Mouse (Mus musculus): ENCODE data around the gene Gna11. TPM values are rescaled to one million over a fixed set of nuclear protein-coding genes. Genes with fewer than 3 reads are reported as not detected.
A peak's percentile ranks its signal among the peaks of the same experiment; 100 is the strongest.

Gna11 gene
- polyA plus RNA-seq, 1 experiment from 2014 or later = 77.1 TPM

GRCm38 (mm10) chr10:81488081-81488480, 56.9 kb downstream of the Gna11 start:
- H3K9ac ChIP-seq (replicated peaks) = no peak overlapping the region
- H3K4me3 ChIP-seq (replicated peaks) = no peak overlapping the region
- peaks cover 73% of the 10 kb centered on the region for H3K36me3 ChIP-seq
- ATAC-seq = no peak
- H3K4me2 ChIP-seq (replicated peaks) = no peak overlapping the region
- H3K9me3 ChIP-seq = no peaks in the 10 kb centered on the region
- H3K4me1 ChIP-seq (replicated peaks) = peaks cover 17% of the 10 kb centered on the region
- H3K27ac ChIP-seq = no peak overlapping the region
- H3K27me3 ChIP-seq = no peaks in the 10 kb centered on the region
- WGBS = 87% methylated on average over 11 of the region's 11 CpGs

GRCm38 (mm10) chr10:81486496-81486895, 58.5 kb downstream of the Gna11 start:
- H3K27me3 ChIP-seq = 0 out of 2 replicates have a peak, but pooled peaks cover 2% of the 10 kb centered on the region
- H3K4me2 ChIP-seq (replicated peaks) = no peak overlapping the region
- no peak overlapping the region for H3K4me3 ChIP-seq (replicated peaks)
- H3K36me3 ChIP-seq = peaks cover 57% of the 10 kb centered on the region
- no peak overlapping the region for H3K27ac ChIP-seq
- no peak for ATAC-seq
- no peaks in the 10 kb centered on the region for H3K9me3 ChIP-seq
- H3K4me1 ChIP-seq (replicated peaks) = peaks cover 22% of the 10 kb centered on the region
- 89% methylated on average over 10 of the region's 10 CpGs for WGBS
- H3K9ac ChIP-seq (replicated peaks) = no peak overlapping the region

- no peak overlapping the region for H3K4me2 ChIP-seq (replicated peaks)
- WGBS = 75% methylated on average over 7 of the region's 7 CpGs
- peak overlapping the region; percentile 83 for H3K27ac ChIP-seq
- H3K4me3 ChIP-seq (replicated peaks) = no peak overlapping the region
- H3K27me3 ChIP-seq = 0 out of 2 replicates have a peak, but pooled peaks cover 2% of the 10 kb centered on the region
- no peak for ATAC-seq
- H3K9me3 ChIP-seq = no peaks in the 10 kb centered on the region
- H3K9ac ChIP-seq (replicated peaks) = no peak overlapping the region
- peaks cover 48% of the 10 kb centered on the region for H3K36me3 ChIP-seq
- peaks cover 30% of the 10 kb centered on the region for H3K4me1 ChIP-seq (replicated peaks)
These were observed 59.4 kb downstream of the Gna11 start for GRCm38 (mm10) chr10:81485479-81486018.

GRCm38 (mm10) chr10:81485060-81485449, 59.9 kb downstream of the Gna11 start:
- Histone ChIP-seq H3K9ac (replicated peaks) (peak overlapping the region; percentile 33; the same call in 1 of the 2 replicates), H3K4me1 (replicated peaks) (peaks cover 35% of the 10 kb centered on the region), H3K27me3 (0 out of 2 replicates have a peak, but pooled peaks cover 2% of the 10 kb centered on the region), H3K9me3 (no peaks in the 10 kb centered on the region), H3K4me3 (replicated peaks) (no peak overlapping the region), H3K4me2 (replicated peaks) (peak overlapping the region; percentile 23; the same call in 1 of the 2 replicates), H3K27ac (peak overlapping the region; percentile 83), H3K36me3 (peaks cover 43% of the 10 kb centered on the region)
- WGBS = 30% methylated on average over 2 of the region's 2 CpGs
- no peak for ATAC-seq

- Histone ChIP-seq H3K4me2 (replicated peaks) (peak overlapping the region; percentile 23), H3K27ac (peak overlapping the region; percentile 83), H3K27me3 (0 out of 2 replicates have a peak, but pooled peaks cover 2% of the 10 kb centered on the region), H3K36me3 (peaks cover 38% of the 10 kb centered on the region), H3K4me1 (replicated peaks) (peaks cover 39% of the 10 kb centered on the region), H3K4me3 (replicated peaks) (no peak overlapping the region), H3K9ac (replicated peaks) (peak overlapping the region; percentile 33; the same call in 1 of the 2 replicates), H3K9me3 (no peaks in the 10 kb centered on the region)
- WGBS = 40% methylated on average over 6 of the region's 6 CpGs
- ATAC-seq = peak; percentile 21
These were observed 60.4 kb downstream of the Gna11 start for GRCm38 (mm10) chr10:81484441-81485059.

GRCm38 (mm10) chr10:81483983-81484382, 61.0 kb downstream of the Gna11 start:
- Histone ChIP-seq H3K4me3 (replicated peaks) (no peak overlapping the region), H3K36me3 (peaks cover 34% of the 10 kb centered on the region), H3K4me2 (replicated peaks) (no peak overlapping the region), H3K9ac (replicated peaks) (no peak overlapping the region), H3K27me3 (0 out of 2 replicates have a peak, but pooled peaks cover 2% of the 10 kb centered on the region), H3K27ac (peak overlapping the region; percentile 83), H3K4me1 (replicated peaks) (peaks cover 42% of the 10 kb centered on the region), H3K9me3 (no peaks in the 10 kb centered on the region)
- ATAC-seq = no peak
- WGBS = 19% methylated on average over 9 of the region's 9 CpGs

- Histone ChIP-seq H3K9ac (replicated peaks) (peak within 1 kb of the TSS; percentile 92), H3K4me2 (replicated peaks) (peak within 1 kb of the TSS; percentile 77), H3K27ac (peak within 1 kb of the TSS; percentile 76), H3K27me3 (peaks cover 10% of the 10 kb centered on the region), H3K36me3 (peaks cover 19% of the 10 kb centered on the region), H3K9me3 (no peaks in the 10 kb centered on the region), H3K4me1 (replicated peaks) (peaks cover 57% of the 10 kb centered on the region), H3K4me3 (replicated peaks) (peak within 1 kb of the TSS; percentile 53)
- peak; percentile 61 for ATAC-seq
- WGBS = 0% methylated on average over 36 of the region's 36 CpGs
These were observed 62.5 kb downstream of the Gna11 start, which contains the start of gene Celf5 for GRCm38 (mm10) chr10:81482533-81482889. Gene Celf5, minus strand, starts transcription at chr10:81482709.

- H3K9me3 ChIP-seq = no peaks in the 10 kb centered on the region
- WGBS = 2% methylated on average over 35 of the region's 35 CpGs
- peaks cover 63% of the 10 kb centered on the region for H3K4me1 ChIP-seq (replicated peaks)
- peak overlapping the region; percentile 92 for H3K9ac ChIP-seq (replicated peaks)
- H3K4me2 ChIP-seq (replicated peaks) = peak overlapping the region; percentile 77
- H3K4me3 ChIP-seq (replicated peaks) = peak overlapping the region; percentile 53
- peaks cover 16% of the 10 kb centered on the region for H3K36me3 ChIP-seq
- peak overlapping the region; percentile 76 for H3K27ac ChIP-seq
- peak; percentile 44 for ATAC-seq
- H3K27me3 ChIP-seq = peaks cover 14% of the 10 kb centered on the region
These were observed 63.1 kb downstream of the Gna11 start for GRCm38 (mm10) chr10:81481605-81482532.

Small RNAs within 50 kb of the gene (microRNA-seq; reads per million reads assigned to microRNA genes)
- gene Gm25595 = not detected

Other genes with a start within 250 kb of the Gna11 start
- 35.5 and 35.8 TPM in 2 replicates for gene Cactin, start 224.1 kb downstream of the Gna11 start, polyA plus RNA-seq (2015; fragmentation: Nextera tagmentation; extraction: Ambion mirVana)
- 4.7 and 4.9 TPM in 2 replicates for gene Tbxa2r, start 216.5 kb downstream of the Gna11 start, polyA plus RNA-seq (2015; fragmentation: Nextera tagmentation; extraction: Ambion mirVana)
- gene Gipc3, start 201.9 kb downstream of the Gna11 start, polyA plus RNA-seq (2015; fragmentation: Nextera tagmentation; extraction: Ambion mirVana) = not detected in 2 replicates
- gene Hmg20b, start 194.7 kb downstream of the Gna11 start, polyA plus RNA-seq (2015; fragmentation: Nextera tagmentation; extraction: Ambion mirVana) = 46.5 and 49.8 TPM in 2 replicates
- 8.8 and 10.1 TPM in 2 replicates for gene Mfsd12, start 187.7 kb downstream of the Gna11 start, polyA plus RNA-seq (2015; fragmentation: Nextera tagmentation; extraction: Ambion mirVana)
- 0.44 and 0.70 TPM in 2 replicates for gene 4930404N11Rik, start 179.4 kb downstream of the Gna11 start, polyA plus RNA-seq (2015; fragmentation: Nextera tagmentation; extraction: Ambion mirVana)
- 127 and 133 TPM in 2 replicates for gene Fzr1, start 166.7 kb downstream of the Gna11 start, polyA plus RNA-seq (2015; fragmentation: Nextera tagmentation; extraction: Ambion mirVana)
- gene Dohh, start 160.8 kb downstream of the Gna11 start, polyA plus RNA-seq (2015; fragmentation: Nextera tagmentation; extraction: Ambion mirVana) = 73.5 TPM in 2 replicates
- gene Gm48551, start 160.7 kb downstream of the Gna11 start, polyA plus RNA-seq (2015; fragmentation: Nextera tagmentation; extraction: Ambion mirVana) = 6.9 and 7.2 TPM in 2 replicates
- 1.2 and 2.1 TPM in 2 replicates for gene Gm48552, start 156.2 kb downstream of the Gna11 start, polyA plus RNA-seq (2015; fragmentation: Nextera tagmentation; extraction: Ambion mirVana)
- 1.4 and 1.9 TPM in 2 replicates for gene Smim24, start 152.1 kb downstream of the Gna11 start, polyA plus RNA-seq (2015; fragmentation: Nextera tagmentation; extraction: Ambion mirVana)
- 13.1 and 15.2 TPM in 2 replicates for gene Nfic, start 89.6 kb downstream of the Gna11 start, polyA plus RNA-seq (2015; fragmentation: Nextera tagmentation; extraction: Ambion mirVana)
- gene Celf5, start 62.5 kb downstream of the Gna11 start, polyA plus RNA-seq (2015; fragmentation: Nextera tagmentation; extraction: Ambion mirVana) = 75.5 and 79.4 TPM in 2 replicates
- gene Ncln, start 48.8 kb downstream of the Gna11 start, polyA plus RNA-seq (2015; fragmentation: Nextera tagmentation; extraction: Ambion mirVana) = 57.1 and 58.2 TPM in 2 replicates
- gene S1pr4, start 45.1 kb downstream of the Gna11 start, polyA plus RNA-seq (2015; fragmentation: Nextera tagmentation; extraction: Ambion mirVana) = 0.64 and 0.77 TPM in 2 replicates
- gene Gna15, start 21.0 kb downstream of the Gna11 start, polyA plus RNA-seq (2015; fragmentation: Nextera tagmentation; extraction: Ambion mirVana) = 0.94 and 1.0 TPM in 2 replicates
- 451 and 572 TPM in 2 replicates for gene Aes, start 14.3 kb upstream of the Gna11 start, polyA plus RNA-seq (2015; fragmentation: Nextera tagmentation; extraction: Ambion mirVana)
- 23.6 and 26.2 TPM in 2 replicates for gene Tle2, start 29.4 kb upstream of the Gna11 start, polyA plus RNA-seq (2015; fragmentation: Nextera tagmentation; extraction: Ambion mirVana)
- 2.8 and 4.4 TPM in 2 replicates for gene Tle6, start 55.9 kb upstream of the Gna11 start, polyA plus RNA-seq (2015; fragmentation: Nextera tagmentation; extraction: Ambion mirVana)
- gene BC025920, start 61.1 kb upstream of the Gna11 start, polyA plus RNA-seq (2015; fragmentation: Nextera tagmentation; extraction: Ambion mirVana) = 2.9 and 3.0 TPM in 2 replicates
- 64.7 and 67.4 TPM in 2 replicates for gene Sirt6, start 82.6 kb upstream of the Gna11 start, polyA plus RNA-seq (2015; fragmentation: Nextera tagmentation; extraction: Ambion mirVana)
- gene Ankrd24, start 83.3 kb upstream of the Gna11 start, polyA plus RNA-seq (2015; fragmentation: Nextera tagmentation; extraction: Ambion mirVana) = 8.5 and 9.3 TPM in 2 replicates
- gene Gm10778, start 103.9 kb upstream of the Gna11 start, polyA plus RNA-seq (2015; fragmentation: Nextera tagmentation; extraction: Ambion mirVana) = 6.7 and 6.9 TPM in 2 replicates
- gene Zfp433, start 159.6 kb upstream of the Gna11 start, polyA plus RNA-seq (2015; fragmentation: Nextera tagmentation; extraction: Ambion mirVana) = 22.7 TPM in 2 replicates
- gene Gm3055, start 226.0 kb upstream of the Gna11 start, polyA plus RNA-seq (2015; fragmentation: Nextera tagmentation; extraction: Ambion mirVana) = 16.4 and 19.3 TPM in 2 replicates